Mouse (Mus musculus) heart, adult 18-20 months (tissue): ENCODE measurements around the gene Thsd4. TPM values are rescaled to one million over a fixed set of nuclear protein-coding genes. Genes with fewer than 3 reads are reported as not detected.

Source experiments
- DNase-seq, 2 experiments: peaks; one replicate each; pipeline ENCODE4 v3.0.0; 2021 to 2022; ENCODE audit warnings: mixed read lengths in 1 of 2
- total RNA-seq, 2 experiments: library from RNA; stranded (reverse); gene quantifications; 2 replicates each; pipeline ENCODE4 v1.2.3; 2021

Gene Thsd4
- total RNA-seq, 2 experiments from 2014 or later: 4.4 to 4.7 TPM

DNA sequence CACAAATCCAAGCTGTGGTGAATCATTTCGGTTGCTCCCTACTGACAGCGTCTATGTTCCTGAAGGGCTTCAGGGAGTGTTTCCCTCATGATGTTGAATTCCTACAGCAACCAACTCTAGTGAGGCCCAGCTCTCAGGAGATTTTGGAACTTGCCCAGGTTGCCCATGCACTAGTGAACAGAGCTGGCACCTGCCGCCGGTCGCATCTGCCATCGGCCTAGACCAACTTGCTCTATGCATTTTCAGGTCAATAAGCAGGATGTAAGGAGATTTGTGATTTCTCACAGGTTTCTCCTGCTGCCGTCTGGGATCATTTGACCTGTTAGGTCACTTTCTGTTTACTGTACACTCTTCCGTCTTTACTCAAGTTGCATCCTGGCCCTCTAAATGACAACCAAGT is 454.6 kb downstream of the Thsd4 start:
- no peak for DNase-seq

DNA sequence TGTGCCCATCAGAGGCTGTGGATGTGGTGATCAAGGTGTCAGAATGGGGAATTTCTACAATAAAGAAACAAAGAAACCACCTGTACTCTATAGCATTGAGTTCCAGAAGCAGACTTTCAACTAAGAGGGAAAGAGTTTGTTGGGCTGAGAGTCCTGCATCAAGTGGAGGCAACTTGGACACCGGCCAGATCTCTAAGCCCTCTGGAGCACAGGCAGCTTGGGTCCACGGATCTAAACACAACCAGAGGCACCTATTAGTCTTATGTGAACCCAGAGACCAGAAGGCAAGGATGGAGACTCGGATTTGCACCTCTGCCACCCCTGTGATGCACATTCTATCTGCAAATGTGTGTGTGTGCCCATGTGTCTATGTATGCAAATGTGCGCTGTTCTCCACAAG is 456.7 kb downstream of the Thsd4 start:
- DNase-seq: no peak

DNA sequence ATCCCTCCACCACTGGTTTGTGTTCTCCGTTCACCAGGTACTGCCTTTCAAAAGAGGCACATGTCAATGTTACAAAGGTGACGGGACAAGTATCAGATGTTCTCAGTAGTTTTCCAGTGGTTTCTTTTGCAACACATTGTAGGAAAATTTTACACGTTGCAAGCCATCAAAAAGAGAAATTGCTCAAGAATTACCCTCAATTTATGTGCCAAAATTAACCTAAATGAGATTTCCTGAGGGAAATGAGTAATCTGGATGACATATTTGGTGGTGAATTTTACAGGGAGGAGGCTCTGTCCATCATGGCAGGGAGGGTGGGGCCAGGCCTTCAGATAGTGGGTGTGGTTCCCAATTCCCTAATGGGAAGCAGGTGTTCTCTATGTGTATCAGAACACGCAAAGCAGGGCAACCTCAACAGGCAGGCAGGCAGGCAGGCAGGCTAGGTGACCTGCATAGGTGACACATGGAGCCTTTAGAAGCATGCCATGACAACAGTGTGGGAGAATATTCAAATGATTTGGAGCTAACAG is 458.6 kb downstream of the Thsd4 start:
- peak in 1 of 2 experiments; percentile 5 for DNase-seq

- DNase-seq: peak in 1 of 2 experiments; percentile 3
Observed at GRCm38 (mm10) chr9:60056131-60056530, 465.7 kb downstream of the Thsd4 start.

- peak in 1 of 2 experiments; percentile 2 for DNase-seq
Observed at GRCm38 (mm10) chr9:60054951-60055350, 466.9 kb downstream of the Thsd4 start.

DNA sequence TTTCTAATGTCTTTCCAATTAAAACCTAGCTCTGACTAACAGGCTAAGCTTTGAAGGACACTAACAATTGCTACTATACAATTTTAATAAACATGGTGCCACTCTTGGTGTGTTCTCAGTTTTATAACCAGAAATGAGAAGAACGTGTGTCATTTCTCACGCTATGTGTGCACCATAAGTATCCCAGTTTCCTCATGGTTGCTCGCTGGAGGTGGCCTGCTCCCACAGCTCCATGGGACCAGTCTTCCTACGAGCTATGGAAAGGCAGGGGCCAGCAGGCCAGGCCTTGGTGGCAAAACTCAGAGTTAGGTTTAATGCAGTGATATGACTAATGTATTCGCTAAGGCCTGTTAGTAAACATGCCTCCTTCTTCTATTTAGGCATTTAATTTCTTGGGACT is 468.7 kb downstream of the Thsd4 start:
- DNase-seq: no peak

GRCm38 (mm10) chr9:60052415-60052814 is 469.4 kb downstream of the Thsd4 start:
- DNase-seq: no peak

DNA sequence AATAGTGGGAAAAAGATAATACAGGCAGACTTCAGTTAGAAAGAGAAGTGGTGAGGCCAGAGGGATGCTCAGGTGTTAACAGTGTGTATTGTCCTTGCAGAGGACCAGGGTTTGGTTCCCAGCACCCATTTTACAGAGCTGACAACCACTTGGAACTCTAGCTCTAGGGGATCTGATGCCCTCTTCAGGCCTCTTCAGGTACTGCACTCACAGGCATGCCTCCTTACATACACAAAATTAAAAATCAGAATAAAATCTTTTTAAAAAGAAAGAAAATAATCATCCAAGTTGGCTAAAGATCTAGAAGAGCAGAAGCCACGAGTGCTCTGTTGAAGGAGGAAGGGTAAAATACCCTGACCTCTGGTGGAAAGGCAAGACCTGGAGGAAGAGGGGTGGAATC is 478.7 kb downstream of the Thsd4 start:
- no peak for DNase-seq

DNA sequence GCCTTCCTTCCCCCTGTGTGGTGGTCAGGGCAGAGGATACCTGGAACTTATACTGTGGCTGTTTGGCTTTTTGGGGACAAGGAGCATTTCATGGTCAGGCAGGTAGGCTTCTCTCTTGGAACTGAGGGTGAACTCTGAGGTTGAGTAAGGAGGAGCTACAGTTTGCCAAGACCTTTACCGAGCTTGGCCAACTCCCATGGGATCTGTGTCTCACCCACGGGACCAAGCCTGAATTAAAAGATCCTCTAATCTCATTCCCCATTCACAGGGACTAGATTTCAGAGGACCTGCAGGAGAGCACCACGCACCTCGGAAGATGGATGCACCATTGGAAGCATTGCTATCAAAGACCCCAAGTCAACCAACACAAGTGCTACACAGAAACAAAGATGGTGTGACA is 487.0 kb downstream of the Thsd4 start:
- DNase-seq: no peak

DNA sequence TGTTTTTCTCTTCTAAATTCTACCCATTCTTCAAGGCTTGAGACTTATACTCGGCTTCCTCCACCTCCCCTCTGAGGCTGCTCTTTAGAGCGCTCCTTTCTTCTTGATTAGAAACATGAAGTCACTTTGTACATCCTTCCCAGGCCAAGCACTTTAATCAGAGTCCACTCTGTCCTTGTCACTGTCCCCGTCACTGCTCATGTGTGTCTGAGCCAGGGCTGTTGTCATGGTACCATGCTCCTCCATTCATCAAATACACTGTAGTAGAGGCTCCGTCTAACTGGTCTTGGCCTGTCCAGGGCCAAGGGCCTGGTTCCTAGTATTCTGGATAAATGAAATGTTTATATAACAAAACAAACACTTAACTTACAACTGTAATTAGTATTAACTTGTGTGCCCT is 494.6 kb downstream of the Thsd4 start:
- DNase-seq: no peak

DNA sequence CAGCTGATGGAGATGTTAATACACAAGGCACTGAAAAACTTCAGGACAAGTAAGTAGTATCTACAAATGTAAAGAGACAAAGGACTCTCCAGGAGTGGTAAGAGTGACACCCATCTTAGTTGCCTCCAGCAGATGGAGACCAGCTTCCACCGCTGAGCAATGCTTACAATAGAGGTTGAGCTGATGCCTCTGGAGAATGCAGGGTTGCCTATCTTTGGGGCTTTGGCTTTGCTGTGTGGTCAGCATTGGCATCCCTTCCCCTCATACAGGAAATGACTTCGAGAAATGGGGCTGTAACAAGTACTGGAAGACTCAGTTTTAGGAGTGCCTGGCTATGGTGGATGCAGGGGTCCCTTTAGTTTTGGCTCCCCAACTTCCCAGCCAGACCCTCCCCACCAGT is 495.1 kb downstream of the Thsd4 start:
- DNase-seq: no peak

- no peak for DNase-seq
Observed at GRCm38 (mm10) chr9:60025919-60026318, 495.9 kb downstream of the Thsd4 start.

GRCm38 (mm10) chr9:60024971-60025370 is 496.9 kb downstream of the Thsd4 start:
- no peak for DNase-seq

GRCm38 (mm10) chr9:60024545-60024944 is 497.3 kb downstream of the Thsd4 start:
- DNase-seq: peak in 1 of 2 experiments; percentile 1

GRCm38 (mm10) chr9:60022331-60022730 is 499.5 kb downstream of the Thsd4 start:
- DNase-seq: no peak

GRCm38 (mm10) chr9:60020444-60020843 is 501.4 kb downstream of the Thsd4 start:
- DNase-seq: no peak

- DNase-seq: no peak
Observed at GRCm38 (mm10) chr9:60010285-60010684, 511.6 kb downstream of the Thsd4 start.

DNA sequence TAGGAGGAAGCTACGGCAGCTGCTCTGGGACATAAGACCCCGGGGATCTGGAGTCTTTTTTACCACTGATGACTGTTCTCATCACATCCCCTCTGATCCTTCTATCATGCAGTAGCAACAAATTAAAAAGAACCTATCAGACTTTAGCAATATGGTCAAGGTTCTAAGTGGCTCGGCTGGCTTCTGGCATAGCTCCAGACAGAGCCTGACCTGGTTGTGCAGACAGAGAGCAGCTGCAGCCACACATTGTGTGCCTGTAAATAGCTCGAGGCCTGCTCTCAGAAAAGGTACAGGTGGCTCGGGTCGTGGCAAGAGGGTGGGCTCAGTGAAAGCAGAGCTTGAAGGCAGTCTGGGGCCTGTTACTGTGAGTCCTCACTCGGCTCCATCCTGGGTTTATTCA is 512.9 kb downstream of the Thsd4 start:
- no peak for DNase-seq

GRCm38 (mm10) chr9:60002323-60002722 is 519.5 kb downstream of the Thsd4 start:
- no peak for DNase-seq

- no peak for DNase-seq
Observed at GRCm38 (mm10) chr9:60001444-60001843, 520.4 kb downstream of the Thsd4 start.

DNA sequence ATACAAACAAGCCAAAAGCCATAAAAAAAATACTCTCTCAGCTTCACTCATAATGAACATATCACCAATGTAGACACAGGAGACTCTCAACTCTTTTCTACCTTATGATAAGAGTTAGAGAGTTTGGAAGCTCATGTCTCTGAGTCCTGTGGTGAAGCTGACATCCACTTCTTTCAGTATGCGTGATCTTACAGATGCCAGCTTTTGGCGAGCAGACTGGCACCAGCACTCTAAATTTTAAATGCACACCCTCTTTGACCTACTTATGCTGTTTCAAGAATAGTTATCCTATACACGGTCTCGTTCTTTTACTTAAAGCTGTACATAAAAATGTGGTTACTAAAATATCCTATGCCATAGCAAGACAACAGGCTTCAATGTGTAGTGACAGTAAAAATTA is 524.1 kb downstream of the Thsd4 start:
- DNase-seq: no peak

- no peak for DNase-seq
Observed at GRCm38 (mm10) chr9:59991407-59991806, 530.4 kb downstream of the Thsd4 start.

GRCm38 (mm10) chr9:59989864-59990263 is 532.0 kb downstream of the Thsd4 start:
- peak; percentile 25 to 80 for DNase-seq

DNA sequence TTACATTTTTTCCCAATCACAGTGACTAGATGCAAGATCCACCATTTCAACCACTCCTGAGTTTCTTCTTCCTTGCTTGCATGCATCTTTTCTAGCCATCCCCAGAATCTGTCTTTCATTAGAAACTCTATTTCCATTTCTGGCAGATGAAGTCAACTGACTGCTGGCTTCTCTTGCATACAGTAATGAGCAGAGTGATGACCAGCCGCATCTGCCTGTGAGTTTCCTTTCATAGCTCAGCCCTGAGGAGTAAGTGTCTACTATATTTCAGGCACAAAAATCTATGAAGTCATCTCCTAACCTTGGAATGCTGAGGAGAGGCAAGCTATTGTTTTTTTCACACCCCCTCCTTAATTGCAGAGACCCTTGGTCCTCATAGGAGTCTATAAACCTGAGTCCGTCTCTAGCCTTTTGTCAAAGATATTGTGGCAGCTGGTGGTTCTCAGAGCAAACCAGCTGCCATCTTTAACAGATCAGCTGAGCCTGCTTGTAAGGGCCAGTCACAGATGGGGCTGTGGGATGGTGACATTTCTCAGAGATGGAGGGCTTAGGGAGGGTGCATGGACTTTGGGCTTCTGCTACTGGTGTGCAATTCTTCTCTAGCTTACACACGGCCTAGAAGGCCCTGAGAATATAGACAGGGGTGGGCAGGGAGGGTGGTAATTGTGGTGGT is 535.8 kb downstream of the Thsd4 start:
- no peak for DNase-seq
